Comparison of ENCODE assay signal across 26 mouse cellular contexts in genomic region chr17:33804745-33805144, GRCm38 (mm10). TPM values are rescaled to one million over a fixed set of nuclear protein-coding genes. Genes with fewer than 3 reads are reported as not detected.
DNase-seq lines count a peak whose midpoint lies in the region; ATAC-seq and TF ChIP-seq lines count a peak whose summit lies in the region.
"Had no signal": no experiment of that assay in that cellular context is flagged by ENCODE, and none has a peak within 500 bp of the region (broad histone marks: within the 10 kb centered on the region; RNA-seq: fewer than 3 reads in every experiment).

No protein-coding gene starts in this region.

- 29% methylated on average over 1 of the region's 1 CpGs for WGBS in heart, embryonic 11.5 days (ENCODE audit: insufficient replicate concordance)
- 14% methylated on average over 1 of the region's 1 CpGs for WGBS in heart, embryonic 10.5 days
- 37% methylated on average over 1 of the region's 1 CpGs for WGBS in lung, adult 2 months

- H3K9ac ChIP-seq in heart, embryonic 11.5 days (ENCODE audit: low read depth, low read length): no peak overlapping the region
- H3K9ac ChIP-seq: forebrain, postnatal 0 days; limb, embryonic 12.5 days; liver, embryonic 13.5 days; midbrain, embryonic 15.5 days; neural tube, embryonic 13.5 days had no signal

- TF ChIP-seq POLR2A in lung, adult 2 months (IDR thresholded peaks at IDR 0.05; ENCODE audit: borderline replicate concordance, extremely low read depth, low read depth, low read length): no peak

- H3K4me3 ChIP-seq in heart, embryonic 11.5 days (ENCODE audit: low read depth, low read length): no peak overlapping the region
- no peak overlapping the region for H3K4me3 ChIP-seq in heart, embryonic 10.5 days
- H3K4me3 ChIP-seq in lung, adult 2 months (replicated peaks; ENCODE audit: extremely low read depth, low read depth, low read length): no peak overlapping the region
- H3K4me3 ChIP-seq: forebrain, embryonic 10.5 days; heart, adult 2 months; limb, embryonic 12.5 days; liver, embryonic 13.5 days; midbrain, embryonic 15.5 days; myocyte; neural tube, embryonic 13.5 days had no signal

- no peak for DNase-seq in heart, embryonic 10.5 days (ENCODE audit: low spot score)
- peak; percentile 67 to 73 for DNase-seq in lung, adult 18-20 months
- DNase-seq in lung, adult 2 months: no peak
- peak; percentile 52 for DNase-seq in lung, postnatal 10 days
- DNase-seq in cerebellum, postnatal 25 days: no peak
- DNase-seq in cerebellum, adult 9-11 months: no peak
- no peak for DNase-seq in kidney, adult 18-20 months
- DNase-seq: adrenal gland, postnatal 25 days; cerebellum, postnatal 10 days; forebrain, postnatal 0 days; gastrocnemius, postnatal 14 days; heart, adult 2 months; liver, embryonic 13.5 days; retina, postnatal 1 day; right cerebral cortex, postnatal 25 days; thymus, postnatal 14 days had no signal

- TF ChIP-seq CTCF in lung, adult 2 months (IDR thresholded peaks at IDR 0.05; ENCODE audit: insufficient read depth, low read length): no peak

- no peak overlapping the region for H3K4me2 ChIP-seq in heart, embryonic 11.5 days
- H3K4me2 ChIP-seq: limb, embryonic 12.5 days; liver, embryonic 13.5 days; midbrain, embryonic 15.5 days; neural tube, embryonic 13.5 days had no signal

- 0 out of 2 replicates have a peak, but pooled peaks have one; percentile 10 for ATAC-seq in heart, embryonic 11.5 days (replicated peaks; ENCODE audit: insufficient number of reproducible peaks, low FRiP score, low TSS enrichment)
- ATAC-seq: forebrain, postnatal 0 days; hindbrain, embryonic 16.5 days; intestine, embryonic 16.5 days; midbrain, embryonic 15.5 days had no signal

- H3K4me1 ChIP-seq in heart, embryonic 11.5 days (ENCODE audit: control insufficient read depth, insufficient read depth, low read length): 0 out of 2 replicates have a peak, but pooled peaks cover 3% of the 10 kb centered on the region
- peaks cover 11% of the 10 kb centered on the region for H3K4me1 ChIP-seq in heart, embryonic 10.5 days
- no peaks in the 10 kb centered on the region; the same call in 1 of the 2 replicates for H3K4me1 ChIP-seq in lung, adult 2 months (ENCODE audit: control insufficient read depth, insufficient read depth, low read length)
- H3K4me1 ChIP-seq: limb, embryonic 12.5 days; midbrain, embryonic 15.5 days; neural tube, embryonic 13.5 days had no signal

- H3K27ac ChIP-seq in heart, embryonic 11.5 days (ENCODE audit: low read depth, low read length): no peak overlapping the region
- H3K27ac ChIP-seq in heart, embryonic 10.5 days: no peak overlapping the region
- H3K27ac ChIP-seq: forebrain, embryonic 10.5 days; heart, adult 2 months; limb, embryonic 12.5 days; liver, embryonic 13.5 days; macrophage; midbrain, embryonic 15.5 days; neural tube, embryonic 13.5 days had no signal

- peaks cover 11% of the 10 kb centered on the region for H3K27me3 ChIP-seq in heart, embryonic 11.5 days (ENCODE audit: control insufficient read depth, insufficient read depth, low read length)
- peaks cover 52% of the 10 kb centered on the region for H3K27me3 ChIP-seq in heart, embryonic 10.5 days (ENCODE audit: insufficient read depth, poor library complexity, severe bottlenecking)
- H3K27me3 ChIP-seq: limb, embryonic 12.5 days; midbrain, embryonic 15.5 days had no signal

- H3K9me3 ChIP-seq in heart, embryonic 11.5 days (replicated peaks; ENCODE audit: control insufficient read depth, low read length): no peaks in the 10 kb centered on the region
- H3K9me3 ChIP-seq in heart, embryonic 10.5 days: no peaks in the 10 kb centered on the region
- H3K9me3 ChIP-seq: forebrain, embryonic 10.5 days; G1E; limb, embryonic 12.5 days; liver, embryonic 13.5 days; midbrain, embryonic 15.5 days; neural tube, embryonic 13.5 days had no signal

- H3K36me3 ChIP-seq in heart, embryonic 11.5 days (ENCODE audit: control insufficient read depth, insufficient read depth, low read length): no peaks in the 10 kb centered on the region
- H3K36me3 ChIP-seq in heart, embryonic 10.5 days: no peaks in the 10 kb centered on the region
- H3K36me3 ChIP-seq: forebrain, embryonic 10.5 days; G1E; limb, embryonic 12.5 days; liver, embryonic 13.5 days; midbrain, embryonic 15.5 days; neural tube, embryonic 13.5 days had no signal

RNA-seq across cellular contexts. Expression of gene Kank3, which starts 5.6 kb away (rescaled TPM):
- polyA plus RNA-seq in heart, embryonic 11.5 days (2014; fragmentation: Nextera tagmentation; extraction: Ambion mirVana): 30.1 and 43.2 TPM in 2 replicates
- polyA plus RNA-seq in heart, embryonic 10.5 days (2016; fragmentation: Nextera tagmentation; extraction: Ambion mirVana): 37.1 and 47.9 TPM in 2 replicates
- polyA plus RNA-seq in lung, adult 2 months (2012; rRNA removed): 395 and 450 TPM in 2 replicates

RNA-seq across cellular contexts. Expression of gene Rps28, which starts 19.6 kb away (rescaled TPM):
- polyA plus RNA-seq in heart, embryonic 11.5 days (2014; fragmentation: Nextera tagmentation; extraction: Ambion mirVana): 654 and 701 TPM in 2 replicates
- 576 and 657 TPM in 2 replicates for polyA plus RNA-seq in heart, embryonic 10.5 days (2016; fragmentation: Nextera tagmentation; extraction: Ambion mirVana)
- polyA plus RNA-seq in lung, adult 2 months (2012; rRNA removed): 506 and 507 TPM in 2 replicates

RNA-seq across cellular contexts. Expression of gene Ndufa7, which starts 19.6 kb away (rescaled TPM):
- 457 and 481 TPM in 2 replicates for polyA plus RNA-seq in heart, embryonic 11.5 days (2014; fragmentation: Nextera tagmentation; extraction: Ambion mirVana)
- polyA plus RNA-seq in heart, embryonic 10.5 days (2016; fragmentation: Nextera tagmentation; extraction: Ambion mirVana): 482 and 487 TPM in 2 replicates
- 334 and 389 TPM in 2 replicates for polyA plus RNA-seq in lung, adult 2 months (2012; rRNA removed)

RNA-seq across cellular contexts. Expression of gene Angptl4, which starts 23.1 kb away (rescaled TPM):
- polyA plus RNA-seq in heart, embryonic 11.5 days (2014; fragmentation: Nextera tagmentation; extraction: Ambion mirVana): 7.6 and 10.5 TPM in 2 replicates
- 7.4 and 19.8 TPM in 2 replicates for polyA plus RNA-seq in heart, embryonic 10.5 days (2016; fragmentation: Nextera tagmentation; extraction: Ambion mirVana)
- 34.6 and 87.6 TPM in 2 replicates for polyA plus RNA-seq in lung, adult 2 months (2012; rRNA removed)
- polyA plus RNA-seq: G1E had no signal

RNA-seq across cellular contexts. Expression of gene Cd320, which starts 38.1 kb away (rescaled TPM):
- polyA plus RNA-seq in heart, embryonic 11.5 days (2014; fragmentation: Nextera tagmentation; extraction: Ambion mirVana): 60.8 and 63.9 TPM in 2 replicates
- 61.6 and 75.7 TPM in 2 replicates for polyA plus RNA-seq in heart, embryonic 10.5 days (2016; fragmentation: Nextera tagmentation; extraction: Ambion mirVana)
- 28.3 and 30.4 TPM in 2 replicates for polyA plus RNA-seq in lung, adult 2 months (2012; rRNA removed)

Comparison
In these comparisons a context has a peak if more than half of its experiments do, and no peak if none do; other contexts are left out.
1. DNase-seq: peak in lung, adult 18-20 months (2 of 2) and lung, postnatal 10 days (single experiment); none in heart, embryonic 10.5 days (single experiment), lung, adult 2 months (single experiment), cerebellum, postnatal 25 days (0 of 2), cerebellum, adult 9-11 months (single experiment) and kidney, adult 18-20 months (single experiment).